Mouse (Mus musculus) megakaryocyte, embryonic 14.5 days (primary cell): ENCODE results near the gene Smim11.

ENCODE experiments used
- FLI1 ChIP-seq: IDR thresholded peaks from 2 replicates; pipeline ENCODE4 v1.6.1; 2012; ENCODE audit warnings: low read length, inconsistent platforms, mixed read lengths
- GATA1 ChIP-seq: IDR thresholded peaks from 3 replicates; pipeline ENCODE4 v1.6.1; 2012; ENCODE audit warnings: mixed read lengths, low read length, inconsistent platforms, borderline replicate concordance

GRCm38 (mm10) chr16:92353897-92354296 is 52.8 kb downstream of the Smim11 start:
- TF ChIP-seq FLI1: no peak
- no peak for TF ChIP-seq GATA1
